Mouse (Mus musculus) thymus, postnatal 25 days (tissue): Measurements from ENCODE around the gene Gm20388.

Source experiments
- DNase-seq: peaks from one replicate; pipeline ENCODE4 v3.0.0; 2022

Gm20388 gene

GRCm38 (mm10) chr8:122444058-122444748, 2533.6 kb downstream of the Gm20388 start:
- DNase-seq, result peak; percentile 49

- DNase-seq, result no peak
Observed at GRCm38 (mm10) chr8:122445203-122445602, 2534.6 kb downstream of the Gm20388 start.

- no peak for DNase-seq
Observed at GRCm38 (mm10) chr8:122451161-122451703, 2540.6 kb downstream of the Gm20388 start.

GRCm38 (mm10) chr8:122452154-122452553, 2541.5 kb downstream of the Gm20388 start:
- DNase-seq, result no peak

GRCm38 (mm10) chr8:122454409-122454808, 2543.8 kb downstream of the Gm20388 start:
- DNase-seq, result no peak

GRCm38 (mm10) chr8:122457171-122457570, 2546.5 kb downstream of the Gm20388 start:
- DNase-seq, result no peak

GRCm38 (mm10) chr8:122459218-122459900, 2548.7 kb downstream of the Gm20388 start:
- DNase-seq, result peak; percentile 83

- peak; percentile 57 for DNase-seq
Observed at GRCm38 (mm10) chr8:122459990-122460389, 2549.3 kb downstream of the Gm20388 start.

- DNase-seq, result peak; percentile 84
Observed at GRCm38 (mm10) chr8:122460524-122461472, 2550.2 kb downstream of the Gm20388 start, which contains the start of gene Snai3. Gene Snai3, minus strand, starts transcription at chr8:122460733.

- DNase-seq, result no peak
Observed at GRCm38 (mm10) chr8:122461473-122462148, 2551.0 kb downstream of the Gm20388 start.

- no peak for DNase-seq
Observed at GRCm38 (mm10) chr8:122462510-122462909, 2551.9 kb downstream of the Gm20388 start.

- DNase-seq, result peak; percentile 69
Observed at GRCm38 (mm10) chr8:122463651-122464640, 2553.3 kb downstream of the Gm20388 start.

- DNase-seq, result no peak
Observed at GRCm38 (mm10) chr8:122464985-122465384, 2554.3 kb downstream of the Gm20388 start.

GRCm38 (mm10) chr8:122467816-122468215, 2557.2 kb downstream of the Gm20388 start:
- DNase-seq, result peak; percentile 69

GRCm38 (mm10) chr8:122469407-122469806, 2558.8 kb downstream of the Gm20388 start:
- DNase-seq, result no peak

- DNase-seq, result peak; percentile 90
Observed at GRCm38 (mm10) chr8:122469965-122470364, 2559.3 kb downstream of the Gm20388 start.

GRCm38 (mm10) chr8:122470691-122471090, 2560.1 kb downstream of the Gm20388 start:
- peak; percentile 75 for DNase-seq

- peak; percentile 83 for DNase-seq
Observed at GRCm38 (mm10) chr8:122473911-122474421, 2563.3 kb downstream of the Gm20388 start.

GRCm38 (mm10) chr8:122474951-122475560, 2564.4 kb downstream of the Gm20388 start:
- peak; percentile 67 for DNase-seq
